Mouse (Mus musculus): ENCODE results near the gene Ubl7. TPM values are rescaled to one million over a fixed set of nuclear protein-coding genes. Genes with fewer than 3 reads are reported as not detected.

Gene Ubl7
- polyA plus RNA-seq, 1 experiment: 88.7 TPM

- TF ChIP-seq GATA1 (IDR thresholded peaks at IDR 0.05; ENCODE audit: low read length): no peak
These were observed 44.4 kb downstream of the Ubl7 start for GRCm38 (mm10) chr9:57954962-57955744.

- no peak for TF ChIP-seq GATA1 (IDR thresholded peaks at IDR 0.05; ENCODE audit: low read length)
These were observed 45.0 kb downstream of the Ubl7 start for GRCm38 (mm10) chr9:57955764-57956163.

GRCm38 (mm10) chr9:57956196-57956837 is 45.5 kb downstream of the Ubl7 start:
- TF ChIP-seq GATA1 (IDR thresholded peaks at IDR 0.05; ENCODE audit: low read length): no peak

GRCm38 (mm10) chr9:57956838-57957236 is 46.1 kb downstream of the Ubl7 start:
- TF ChIP-seq GATA1 (IDR thresholded peaks at IDR 0.05; ENCODE audit: low read length): no peak

- no peak for TF ChIP-seq GATA1 (IDR thresholded peaks at IDR 0.05; ENCODE audit: low read length)
These were observed 47.8 kb downstream of the Ubl7 start for GRCm38 (mm10) chr9:57958615-57959014.

GRCm38 (mm10) chr9:57959399-57959798 is 48.6 kb downstream of the Ubl7 start:
- TF ChIP-seq GATA1 (IDR thresholded peaks at IDR 0.05; ENCODE audit: low read length): no peak

GRCm38 (mm10) chr9:57959886-57960866 is 49.4 kb downstream of the Ubl7 start:
- TF ChIP-seq GATA1 (IDR thresholded peaks at IDR 0.05; ENCODE audit: low read length): no peak

- no peak for TF ChIP-seq GATA1 (IDR thresholded peaks at IDR 0.05; ENCODE audit: low read length)
These were observed 50.4 kb downstream of the Ubl7 start for GRCm38 (mm10) chr9:57961226-57961625.

GRCm38 (mm10) chr9:57961863-57962778 is 51.3 kb downstream of the Ubl7 start:
- TF ChIP-seq GATA1 (IDR thresholded peaks at IDR 0.05; ENCODE audit: low read length): no peak

- no peak for TF ChIP-seq GATA1 (IDR thresholded peaks at IDR 0.05; ENCODE audit: low read length)
These were observed 52.6 kb downstream of the Ubl7 start for GRCm38 (mm10) chr9:57963249-57963997.

- TF ChIP-seq GATA1 (IDR thresholded peaks at IDR 0.05; ENCODE audit: low read length): no peak
These were observed 53.2 kb downstream of the Ubl7 start for GRCm38 (mm10) chr9:57963998-57964395.

GRCm38 (mm10) chr9:57964528-57965250 is 53.9 kb downstream of the Ubl7 start:
- no peak for TF ChIP-seq GATA1 (IDR thresholded peaks at IDR 0.05; ENCODE audit: low read length)
